Mouse (Mus musculus) CD4-positive naive resting alpha-beta T cell, adult 76 days (primary cell): ENCODE results near the gene Slc35e4. TPM values are rescaled to one million over a fixed set of nuclear protein-coding genes. Genes with fewer than 3 reads are reported as not detected.

Experiments
- total RNA-seq: library from RNA; stranded (reverse); gene quantifications from one replicate; pipeline ENCODE4 v1.2.4, GENCODE M21; 2023

Gene Slc35e4
- total RNA-seq: 1.7 TPM

GRCm38 (mm10) chr11:3914109-3914840 lies at the start of gene Slc35e4:
Gene Slc35e4, minus strand, starts transcription at chr11:3914664.

GRCm38 (mm10) chr11:3963610-3964415 lies 49.3 kb upstream of the Slc35e4 start, which contains the start of gene Pes1:
Gene Pes1, plus strand, starts transcription at chr11:3963975.

GRCm38 (mm10) chr11:3931511-3932211 lies 17.2 kb upstream of the Slc35e4 start, which contains the start of gene Tcn2:
Gene Tcn2, minus strand, starts transcription at chr11:3932159.

GRCm38 (mm10) chr11:3894406-3895281 lies 19.8 kb downstream of the Slc35e4 start, which contains the start of the genes 4921536K21Rik and Dusp18:
Gene 4921536K21Rik, minus strand, starts transcription at chr11:3895098.
Gene Dusp18, plus strand, starts transcription at chr11:3895240.

GRCm38 (mm10) chr11:3863454-3864112 lies 50.9 kb downstream of the Slc35e4 start, which contains the start of gene Osbp2:
Gene Osbp2, minus strand, starts transcription at chr11:3863903.

Other genes starting within 250 kb of the Slc35e4 start
- not detected for gene Osbp2, start 50.8 kb downstream of the Slc35e4 start, total RNA-seq
- gene 4921536K21Rik, start 19.6 kb downstream of the Slc35e4 start, total RNA-seq: not detected
- 2.8 TPM for gene Dusp18, start 19.4 kb downstream of the Slc35e4 start, total RNA-seq
- gene Tcn2, start 17.5 kb upstream of the Slc35e4 start, total RNA-seq: 10.8 TPM
- gene Pes1, start 49.3 kb upstream of the Slc35e4 start, total RNA-seq: 78.1 TPM
- not detected for gene 4930556J24Rik, start 62.1 kb upstream of the Slc35e4 start, total RNA-seq
- gene Gal3st1, start 69.0 kb upstream of the Slc35e4 start, total RNA-seq: not detected
- not detected for gene Sec14l4, start 116.8 kb upstream of the Slc35e4 start, total RNA-seq
- not detected for gene Sec14l3, start 150.2 kb upstream of the Slc35e4 start, total RNA-seq
- gene Mtfp1, start 180.8 kb upstream of the Slc35e4 start, total RNA-seq: 2.6 TPM
- 0.88 TPM for gene Sec14l2, start 208.8 kb upstream of the Slc35e4 start, total RNA-seq
- gene Rnf215, start 220.5 kb upstream of the Slc35e4 start, total RNA-seq: 18.4 TPM
- gene Ccdc157, start 245.6 kb upstream of the Slc35e4 start, total RNA-seq: 6.1 TPM
- 54.8 TPM for gene Sf3a1, start 245.7 kb upstream of the Slc35e4 start, total RNA-seq